Mouse (Mus musculus) c-Kit-positive CD71-negative TER-119-negative erythroid progenitor cells, embryonic 14.5 days (primary cell): Measurements from ENCODE around the gene Gpr156.

Experiments
- DNase-seq: peaks from one replicate; pipeline ENCODE4 v3.0.0-alpha.2; 2013; ENCODE audit warnings: low read depth

Gpr156 gene

DNA sequence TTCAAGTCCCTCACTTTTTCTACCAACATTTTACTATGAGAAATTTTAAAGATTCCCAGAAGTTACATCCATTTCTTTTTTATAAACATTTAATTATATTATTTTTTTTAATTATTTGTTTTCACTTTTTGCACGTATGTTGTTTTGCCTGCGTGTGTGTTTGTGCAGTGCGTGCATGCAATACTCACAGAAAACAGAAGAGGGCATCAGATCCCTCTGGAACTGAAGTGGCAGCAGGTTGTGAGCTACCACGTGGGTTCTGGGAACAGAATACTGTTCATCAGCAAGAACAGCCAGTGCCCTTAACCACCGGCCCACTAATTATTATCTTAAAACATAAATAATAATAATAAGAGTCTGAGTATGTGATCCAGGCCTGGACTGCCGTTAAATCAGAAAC, 2.7 kb downstream of the Gpr156 start:
- no peak for DNase-seq

DNA sequence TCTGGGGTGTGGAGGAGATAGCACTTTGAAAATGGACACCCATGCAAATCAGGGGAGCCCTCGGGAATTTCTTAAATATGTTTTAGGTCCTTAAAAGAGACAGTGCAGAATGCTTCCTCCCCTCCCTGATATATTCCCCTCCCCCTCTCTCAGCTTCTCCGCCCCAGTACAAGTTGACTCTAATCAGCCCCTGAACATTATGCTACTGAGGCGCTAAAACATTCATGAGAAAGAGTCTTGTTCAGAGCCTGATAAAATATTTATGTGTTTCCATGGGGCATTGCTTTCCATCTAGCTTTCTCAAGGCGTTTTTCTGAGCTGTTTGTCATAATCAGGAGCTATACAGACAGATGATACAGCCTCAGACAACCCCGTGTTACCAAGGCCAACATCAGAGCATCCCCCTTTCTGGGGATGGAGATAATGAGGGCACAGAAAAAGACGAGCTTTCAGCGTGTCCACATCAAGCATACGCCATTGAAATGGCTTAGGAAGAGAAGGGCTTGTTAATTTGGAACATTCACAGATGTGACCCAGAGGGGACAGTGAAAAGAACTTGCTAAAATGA, 4.6 kb downstream of the Gpr156 start:
- no peak for DNase-seq

DNA sequence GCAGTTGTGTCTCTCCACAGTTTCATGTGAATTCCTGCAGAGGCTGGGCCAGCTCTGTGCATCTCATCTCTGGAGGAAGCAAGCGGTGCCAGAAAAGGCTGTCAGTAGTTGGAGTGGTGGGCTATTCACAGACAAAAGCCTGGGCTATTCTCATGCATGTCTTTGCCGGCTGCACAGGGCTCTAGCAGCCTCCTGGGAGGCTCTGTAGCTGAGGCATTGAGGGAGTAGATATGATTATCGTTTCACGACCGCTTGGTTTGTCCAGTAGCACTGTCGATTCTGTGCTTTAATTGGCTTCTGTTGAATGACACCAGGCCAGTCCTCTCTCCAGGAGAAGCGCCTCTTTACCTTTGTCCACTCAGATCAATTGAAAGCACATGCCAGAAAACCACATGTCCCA, 9.8 kb downstream of the Gpr156 start:
- DNase-seq, result no peak

DNA sequence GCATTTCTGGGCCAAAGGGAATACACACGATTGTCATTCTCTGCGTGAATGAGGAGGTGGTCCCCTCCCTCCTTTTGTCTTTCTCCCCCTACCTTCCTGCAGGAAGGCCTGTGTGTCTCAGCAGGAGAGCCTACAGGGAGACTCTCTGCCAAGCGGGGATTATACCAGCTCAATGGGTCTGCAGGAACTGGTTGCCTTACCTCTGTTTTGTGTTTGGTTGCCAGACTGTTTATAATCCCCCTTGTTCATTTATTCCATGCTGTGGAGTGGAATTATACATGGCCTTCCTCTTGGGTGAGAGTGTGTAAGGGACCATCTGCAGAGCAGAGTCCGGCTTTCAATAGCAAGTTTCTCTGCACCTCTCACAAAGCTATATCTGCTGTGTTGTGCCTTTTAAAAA, 10.8 kb downstream of the Gpr156 start:
- no peak for DNase-seq

DNA sequence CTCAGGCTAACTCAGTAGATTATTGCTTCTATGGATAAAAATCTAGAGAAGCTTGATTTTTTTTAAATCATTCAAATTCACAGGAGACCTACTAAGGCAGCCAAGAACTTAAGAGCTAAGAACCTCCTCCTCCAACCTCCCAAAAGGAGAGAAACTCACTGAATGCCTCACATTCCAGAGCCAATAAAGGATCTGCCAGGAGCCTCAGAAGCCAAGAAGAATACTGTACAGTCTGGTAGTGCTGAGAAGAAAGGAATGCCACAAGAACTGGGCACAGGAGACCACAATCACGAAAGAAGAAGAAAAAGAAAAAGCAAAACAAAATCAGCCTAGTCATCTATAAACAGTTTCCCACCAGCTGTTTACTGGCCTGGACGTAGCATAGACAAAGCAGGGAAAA, 12.7 kb downstream of the Gpr156 start:
- DNase-seq, result no peak

DNA sequence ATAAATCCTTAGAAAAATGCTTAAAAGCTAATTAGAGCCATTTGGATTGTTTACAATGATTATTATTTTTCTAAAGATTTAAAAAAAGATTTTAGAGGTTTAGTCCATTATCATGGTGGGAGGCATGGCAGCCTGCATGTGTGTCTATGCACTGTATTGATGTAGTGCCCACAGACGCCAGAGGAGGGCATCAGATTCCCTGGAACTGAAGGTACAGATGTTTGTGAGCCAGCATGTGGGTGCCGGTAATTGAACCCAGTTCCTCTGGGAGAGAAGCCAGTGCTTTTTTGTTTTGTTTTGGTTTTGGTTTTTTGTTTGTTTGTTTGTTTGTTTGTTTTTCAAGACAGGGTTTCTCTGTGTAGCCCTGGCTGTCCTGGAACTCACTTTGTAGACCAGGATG, 13.3 kb downstream of the Gpr156 start:
- no peak for DNase-seq

DNA sequence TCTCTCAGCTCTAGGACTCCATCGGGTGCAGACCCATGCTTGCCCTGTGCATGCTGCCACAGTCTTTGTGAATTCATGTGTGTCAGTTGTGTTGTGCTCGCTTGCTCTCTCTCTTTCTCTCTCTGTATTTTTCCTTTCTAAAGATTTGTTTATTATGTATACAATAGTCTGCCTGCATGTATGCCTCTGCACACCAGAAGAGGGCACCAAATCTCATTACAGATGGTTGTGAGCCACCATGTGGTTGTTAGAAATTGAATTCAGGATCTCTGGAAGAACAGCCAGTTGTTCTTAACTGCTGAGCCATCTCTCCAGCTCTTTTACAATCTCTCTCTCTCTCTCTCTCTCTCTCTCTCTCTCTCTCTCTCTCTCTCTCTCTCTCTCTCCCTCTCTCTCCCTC, 18.6 kb downstream of the Gpr156 start:
- no peak for DNase-seq

DNA sequence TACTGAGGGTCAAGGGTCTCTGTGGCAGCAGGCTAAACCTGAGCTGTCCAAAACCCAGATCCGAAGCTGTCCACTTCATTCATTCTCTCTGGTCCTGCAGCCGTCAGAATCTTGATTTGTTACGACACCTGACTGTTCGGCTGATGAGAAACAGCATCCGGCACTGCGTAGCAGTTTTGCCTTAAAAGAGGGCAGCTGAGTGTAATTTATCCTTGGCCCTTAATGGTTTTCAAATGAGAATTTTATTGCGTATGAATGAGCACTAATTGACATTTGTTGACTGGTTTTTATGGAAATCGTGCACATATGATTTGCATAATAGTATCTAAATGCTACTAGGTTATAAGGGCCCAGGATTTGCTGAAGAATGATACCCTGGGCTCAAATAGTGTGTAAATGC, 21.0 kb downstream of the Gpr156 start:
- DNase-seq, result no peak

DNA sequence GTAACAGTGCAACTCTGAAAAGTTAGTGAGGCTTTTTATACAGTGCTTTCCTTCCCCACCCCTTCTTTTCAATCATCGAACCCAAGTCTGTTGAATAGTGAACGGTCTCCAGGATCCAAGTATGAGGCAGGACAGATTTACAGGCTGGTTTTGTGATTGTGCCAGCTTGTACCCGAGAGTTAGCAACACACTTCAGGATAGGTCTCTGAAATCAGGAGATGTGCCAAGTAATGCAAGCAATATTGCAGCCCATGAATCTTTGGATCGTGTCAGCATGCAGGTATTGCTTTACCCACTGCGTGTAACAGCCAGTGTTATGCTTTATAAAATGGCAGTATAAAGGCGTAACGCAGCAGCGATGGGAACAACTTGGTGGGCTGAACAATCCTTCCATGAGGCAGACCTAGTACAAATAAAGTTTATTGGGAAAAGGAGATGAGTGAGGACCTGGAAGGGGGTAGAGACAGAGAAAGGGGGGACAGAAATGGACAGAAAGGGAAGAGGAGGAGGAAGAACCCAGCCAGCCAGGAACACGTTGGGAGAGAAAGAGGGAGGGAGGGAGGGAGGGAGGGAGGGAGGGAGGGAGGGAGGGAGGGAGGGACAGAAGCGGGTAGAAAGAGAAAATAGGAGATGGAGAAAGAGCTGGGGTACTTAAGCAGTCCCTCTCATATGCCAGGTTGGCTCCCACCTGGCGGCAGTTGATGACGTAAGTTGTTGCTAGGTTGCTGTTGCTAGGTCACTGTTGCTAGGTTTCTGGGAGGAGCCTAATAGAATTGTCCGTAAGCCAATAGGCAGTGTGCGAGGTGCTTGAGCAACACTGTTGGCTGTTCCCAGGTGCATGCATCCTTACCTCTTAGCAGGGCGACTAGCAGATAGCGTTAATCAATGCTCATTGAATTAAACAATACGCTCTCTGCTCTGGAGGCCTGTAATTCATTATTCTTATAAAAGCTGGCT, 22.1 kb downstream of the Gpr156 start:
- DNase-seq, result no peak

DNA sequence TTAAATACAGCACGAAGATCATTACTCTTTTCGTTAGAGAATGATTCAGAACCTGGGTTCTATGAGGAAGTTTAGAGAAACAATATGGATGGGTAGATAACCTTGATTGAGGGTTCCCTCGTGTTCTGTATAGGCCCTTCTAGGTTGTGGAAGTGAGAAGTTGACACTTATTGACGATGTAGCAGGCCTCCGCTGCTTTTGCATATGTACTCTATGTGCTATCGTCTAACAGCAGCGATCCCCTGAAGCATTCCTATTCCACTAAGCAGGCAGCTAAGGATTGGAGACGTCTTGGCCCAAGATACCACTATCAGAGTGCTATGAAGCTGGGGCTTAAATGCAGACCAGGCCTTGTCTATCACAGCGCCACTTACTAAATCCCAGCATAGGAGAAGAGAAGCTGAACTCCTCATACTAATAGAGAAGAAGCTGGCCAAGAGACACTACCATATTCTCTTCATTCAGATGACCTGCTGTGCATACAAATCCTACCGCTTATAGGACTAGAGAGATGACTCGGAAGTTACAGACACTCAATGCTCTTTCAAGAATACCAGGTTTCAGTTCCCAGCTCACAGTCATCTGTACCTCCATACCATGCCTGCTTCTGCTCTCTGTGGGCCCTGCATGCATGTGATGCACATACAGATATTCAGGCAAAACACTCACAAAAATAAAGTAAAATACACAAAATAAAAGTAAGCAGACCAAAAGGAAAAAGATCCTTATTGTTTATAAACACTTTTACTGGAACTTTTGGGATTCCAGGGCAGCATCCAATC, 23.0 kb downstream of the Gpr156 start:
- no peak for DNase-seq

DNA sequence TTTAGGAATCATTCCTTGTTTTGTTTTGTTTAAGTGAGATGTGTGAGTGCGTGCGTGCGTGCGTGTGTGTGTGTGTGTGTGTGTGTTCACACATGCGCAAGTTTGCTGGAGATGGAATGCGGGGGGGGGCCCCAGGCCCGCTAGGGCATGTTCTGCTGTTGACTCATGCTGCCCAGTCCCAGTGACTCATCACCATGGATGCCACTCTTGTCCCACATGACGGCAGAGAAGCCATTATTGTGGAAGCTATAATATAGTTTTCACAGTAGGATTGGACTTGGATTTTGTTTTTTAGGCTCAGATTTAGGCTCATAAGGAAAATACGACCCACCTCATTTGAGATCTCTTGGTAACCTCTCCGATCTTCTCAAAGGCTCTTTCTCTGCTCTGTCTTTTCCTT, 24.0 kb downstream of the Gpr156 start:
- no peak for DNase-seq

DNA sequence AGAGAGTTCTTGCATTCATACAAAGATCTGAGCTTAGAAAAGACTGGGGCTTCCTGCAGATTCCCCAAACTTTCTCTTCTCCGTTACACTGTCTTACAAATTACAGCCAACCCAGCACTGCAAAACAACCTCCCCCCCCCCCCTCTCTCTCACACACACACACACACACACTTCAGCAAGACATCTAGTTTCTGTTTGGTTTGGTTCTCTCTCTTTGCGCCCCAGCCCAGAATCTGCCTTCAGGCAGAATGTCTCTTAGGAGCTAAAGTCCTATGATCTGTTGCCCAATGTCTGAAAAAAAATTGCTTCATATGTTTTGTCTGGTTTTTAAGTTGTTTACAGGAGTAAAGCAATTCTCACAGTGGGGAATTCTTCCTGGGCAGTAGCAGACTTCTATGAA, 27.4 kb downstream of the Gpr156 start:
- no peak for DNase-seq

DNA sequence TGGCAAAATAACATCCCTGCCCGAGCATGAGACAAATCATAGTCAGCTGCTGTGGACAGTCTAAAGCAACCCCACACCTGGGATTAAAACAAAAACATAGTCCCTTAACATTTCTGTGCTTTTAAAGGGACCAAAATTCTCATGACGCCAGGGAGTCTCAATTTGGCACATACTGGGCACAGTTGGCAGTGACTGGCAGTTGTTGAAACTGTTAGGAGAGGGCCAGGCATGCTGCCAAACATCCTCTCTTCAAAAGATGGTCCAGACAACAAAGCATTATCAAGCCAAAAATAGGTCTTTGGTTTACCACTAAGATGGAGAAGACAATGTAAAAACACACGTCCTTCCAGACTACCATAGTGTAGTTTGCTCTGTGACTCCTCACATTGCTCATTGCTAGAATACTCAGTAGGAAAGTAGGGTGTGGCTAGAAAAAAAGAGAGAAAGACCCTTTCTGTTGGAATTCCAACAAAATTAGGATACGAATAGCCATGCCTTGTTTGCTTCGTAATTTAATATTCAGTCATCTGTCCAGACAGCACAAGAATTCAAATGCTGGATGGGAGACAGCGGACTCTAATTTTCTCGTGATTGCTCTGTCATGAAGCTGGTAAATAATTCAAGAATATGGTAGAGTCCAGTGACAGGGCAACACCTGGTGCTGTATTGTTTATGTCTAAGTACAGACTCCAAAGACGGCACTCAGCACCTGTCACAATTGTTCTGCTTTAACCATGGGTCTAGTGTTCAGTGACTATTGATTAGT, 28.9 kb downstream of the Gpr156 start:
- DNase-seq, result no peak

DNA sequence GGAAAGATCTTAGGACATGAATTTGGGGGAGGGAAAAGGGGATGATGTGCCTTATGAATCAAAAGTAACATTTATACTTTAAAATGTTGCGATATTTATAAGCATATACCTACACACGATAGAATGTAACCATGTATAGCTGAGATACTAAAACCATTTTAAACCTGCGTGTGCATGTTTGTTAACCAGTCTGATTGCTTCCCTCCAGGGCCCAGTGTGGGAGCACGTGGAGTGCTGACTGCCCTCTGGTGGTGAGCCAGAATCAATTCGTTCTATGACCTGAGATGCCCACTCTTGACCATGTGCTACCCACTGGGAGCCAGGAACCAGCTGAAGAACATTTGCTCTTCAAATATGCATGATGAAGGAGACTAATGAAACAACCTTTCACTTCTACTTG, 30.9 kb downstream of the Gpr156 start:
- no peak for DNase-seq

DNA sequence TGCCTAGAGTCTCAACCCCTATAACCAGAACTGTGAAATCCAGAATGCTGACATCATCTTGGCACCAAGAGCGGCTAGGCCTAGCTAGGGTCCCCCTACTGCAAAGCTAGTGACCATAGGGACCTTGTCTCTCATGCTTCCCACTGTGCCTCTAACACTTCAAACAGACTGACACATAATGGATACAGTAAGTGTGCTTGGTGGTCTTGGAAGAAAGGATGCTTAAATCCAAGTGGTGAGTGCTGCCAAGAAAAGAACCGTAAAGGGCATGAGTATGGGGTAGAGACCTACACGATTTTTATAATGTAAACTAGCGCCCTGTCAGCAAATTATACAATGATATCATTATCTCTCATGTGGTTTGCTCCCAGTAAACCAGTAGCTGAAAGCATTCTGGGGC, 32.1 kb downstream of the Gpr156 start:
- no peak for DNase-seq

DNA sequence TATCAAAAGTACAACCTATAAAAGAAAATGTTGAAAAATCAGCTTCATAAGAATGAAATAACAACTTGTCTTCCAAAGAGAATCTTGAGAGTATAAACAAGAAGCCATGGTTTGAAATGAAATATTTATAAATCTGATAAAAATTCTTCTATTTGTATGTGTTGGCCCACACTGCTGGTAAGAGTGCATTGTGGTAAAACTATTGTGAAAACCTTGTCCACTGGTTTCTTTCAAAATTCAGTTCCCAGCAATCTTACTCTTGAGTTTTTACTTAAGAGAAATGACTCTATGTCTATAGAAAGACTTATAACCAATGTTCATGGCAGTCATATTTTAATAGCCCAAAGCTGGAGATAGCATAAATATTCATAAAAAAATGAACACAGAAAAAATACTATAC, 34.9 kb downstream of the Gpr156 start:
- no peak for DNase-seq

DNA sequence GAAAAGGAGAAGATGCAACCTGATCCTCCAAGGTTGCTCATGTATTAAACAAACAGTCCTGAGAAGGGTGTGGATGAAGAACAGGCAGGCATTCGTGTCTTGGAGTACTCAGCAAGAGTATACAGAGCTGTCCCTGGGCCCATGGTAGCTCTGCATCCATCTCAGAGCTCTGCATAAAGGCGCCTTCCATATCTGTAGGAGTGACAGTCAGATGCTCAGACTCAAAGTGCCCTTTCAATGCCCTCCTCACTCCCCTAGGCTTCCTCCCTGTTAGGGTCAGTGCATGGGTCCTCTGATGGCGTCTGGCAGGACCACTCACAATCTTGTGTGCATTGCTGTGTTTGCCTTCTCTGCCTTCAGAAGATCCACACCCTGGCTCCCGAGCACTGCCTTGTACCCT, 36.9 kb downstream of the Gpr156 start:
- no peak for DNase-seq

DNA sequence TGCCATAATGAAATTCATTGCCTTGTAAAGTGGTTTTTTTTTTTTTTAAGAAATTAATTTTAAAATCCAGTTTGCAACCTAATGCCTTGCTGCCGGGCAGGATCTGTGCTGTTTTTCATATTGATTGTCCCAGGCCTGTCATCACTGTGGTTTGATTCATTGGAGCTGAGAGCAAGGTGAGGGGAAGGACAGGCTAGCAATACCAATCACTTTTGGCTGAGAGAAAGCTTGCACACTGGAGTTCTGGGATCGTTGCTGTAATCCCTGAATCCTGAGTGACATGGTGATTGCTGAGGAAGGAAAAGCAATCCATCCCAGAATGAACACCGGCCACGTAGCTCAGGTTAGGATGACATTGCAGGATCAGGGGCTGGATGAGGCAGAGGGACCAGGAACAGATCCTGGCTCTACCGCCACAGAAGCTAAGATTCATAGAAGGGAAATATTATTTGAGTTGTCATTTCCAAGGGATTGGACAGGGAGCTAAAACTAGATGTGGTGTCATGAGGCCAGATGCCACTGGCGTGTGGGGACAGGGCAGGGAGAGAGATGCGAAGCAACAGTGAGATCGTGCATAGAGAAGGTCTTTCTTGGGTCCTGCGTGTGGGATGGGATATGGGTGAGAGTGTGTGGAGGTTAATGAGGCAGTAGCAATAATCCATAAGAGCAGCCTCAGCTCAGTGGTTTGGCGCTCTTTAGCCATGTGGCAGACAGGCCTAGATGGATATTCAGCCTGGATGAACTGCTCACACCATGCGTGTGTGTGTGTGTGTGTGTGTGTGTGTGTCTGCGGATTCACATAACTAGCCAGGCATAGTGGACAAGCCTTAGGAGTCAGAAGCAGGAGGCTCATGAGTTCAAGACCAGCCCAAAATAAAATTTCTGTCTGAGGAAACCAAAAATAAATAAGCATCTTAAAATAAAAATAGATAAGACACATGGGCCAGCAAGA, 38.0 kb downstream of the Gpr156 start:
- no peak for DNase-seq

DNA sequence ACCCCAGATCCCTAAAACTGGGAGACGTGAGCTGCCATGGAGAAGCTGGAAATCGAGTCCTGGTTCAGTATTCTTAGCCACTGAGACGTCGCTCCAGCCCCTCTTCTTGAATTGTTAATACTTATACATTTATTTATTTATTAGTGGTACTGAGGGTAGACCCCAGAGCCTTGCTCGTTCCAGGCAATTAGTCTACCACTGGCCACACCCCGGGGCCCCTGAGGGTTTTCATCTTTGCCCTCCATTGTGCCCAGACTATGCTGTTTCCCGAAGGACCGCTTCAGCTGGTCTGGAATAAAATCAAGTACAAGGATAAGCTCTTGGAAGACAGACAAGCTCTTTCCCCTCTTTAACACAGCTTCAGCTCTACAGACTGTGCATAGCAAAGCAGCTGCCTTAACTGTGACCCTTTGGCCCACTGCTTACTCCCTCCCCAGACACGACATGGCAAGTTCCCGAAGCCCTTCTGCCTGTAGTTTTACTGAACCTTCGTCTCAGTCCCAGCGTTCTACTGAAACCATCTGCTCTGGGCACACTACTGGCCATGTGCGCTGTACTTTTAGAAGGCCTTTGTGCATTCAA, 39.1 kb downstream of the Gpr156 start:
- no peak for DNase-seq

DNA sequence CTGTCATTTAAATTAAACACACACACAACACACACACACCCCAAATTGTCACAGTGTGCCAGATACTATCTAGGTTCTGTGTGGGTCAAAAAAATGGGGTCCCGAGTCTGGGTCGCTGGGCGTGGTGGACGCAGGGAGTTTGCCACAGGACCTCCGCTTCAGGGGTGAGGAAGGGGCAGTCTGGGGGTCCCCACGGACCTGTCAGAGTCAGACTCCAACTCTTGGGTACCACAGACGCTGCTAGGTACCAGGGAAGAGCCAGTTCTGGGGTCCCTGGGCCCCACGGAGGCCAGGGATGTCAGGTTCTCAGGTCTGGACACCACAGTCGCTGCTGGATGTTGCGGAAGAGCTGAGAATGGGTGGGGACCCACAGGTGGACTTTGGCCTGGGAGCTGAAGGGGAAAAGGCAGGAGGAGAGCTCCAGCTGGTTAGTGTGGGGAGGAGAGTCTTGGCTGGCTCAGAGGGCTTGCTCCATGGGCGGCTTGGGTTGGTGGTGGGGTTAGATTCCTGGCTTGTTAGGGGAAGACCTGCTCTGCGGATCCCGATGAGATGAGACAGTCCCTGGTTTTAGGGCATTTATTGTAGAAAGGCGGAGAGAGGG, 39.9 kb downstream of the Gpr156 start:
- DNase-seq, result no peak
